Mouse (Mus musculus): ENCODE measurements around the gene B3galnt2.
A peak's percentile ranks its signal among the peaks of the same experiment; 100 is the strongest.
"Not testable (repeated sequence)": the region's sequence is repeated elsewhere in the genome, so short reads cannot be mapped to it uniquely, and the experiment has no call there.

The B3galnt2 gene

DNA sequence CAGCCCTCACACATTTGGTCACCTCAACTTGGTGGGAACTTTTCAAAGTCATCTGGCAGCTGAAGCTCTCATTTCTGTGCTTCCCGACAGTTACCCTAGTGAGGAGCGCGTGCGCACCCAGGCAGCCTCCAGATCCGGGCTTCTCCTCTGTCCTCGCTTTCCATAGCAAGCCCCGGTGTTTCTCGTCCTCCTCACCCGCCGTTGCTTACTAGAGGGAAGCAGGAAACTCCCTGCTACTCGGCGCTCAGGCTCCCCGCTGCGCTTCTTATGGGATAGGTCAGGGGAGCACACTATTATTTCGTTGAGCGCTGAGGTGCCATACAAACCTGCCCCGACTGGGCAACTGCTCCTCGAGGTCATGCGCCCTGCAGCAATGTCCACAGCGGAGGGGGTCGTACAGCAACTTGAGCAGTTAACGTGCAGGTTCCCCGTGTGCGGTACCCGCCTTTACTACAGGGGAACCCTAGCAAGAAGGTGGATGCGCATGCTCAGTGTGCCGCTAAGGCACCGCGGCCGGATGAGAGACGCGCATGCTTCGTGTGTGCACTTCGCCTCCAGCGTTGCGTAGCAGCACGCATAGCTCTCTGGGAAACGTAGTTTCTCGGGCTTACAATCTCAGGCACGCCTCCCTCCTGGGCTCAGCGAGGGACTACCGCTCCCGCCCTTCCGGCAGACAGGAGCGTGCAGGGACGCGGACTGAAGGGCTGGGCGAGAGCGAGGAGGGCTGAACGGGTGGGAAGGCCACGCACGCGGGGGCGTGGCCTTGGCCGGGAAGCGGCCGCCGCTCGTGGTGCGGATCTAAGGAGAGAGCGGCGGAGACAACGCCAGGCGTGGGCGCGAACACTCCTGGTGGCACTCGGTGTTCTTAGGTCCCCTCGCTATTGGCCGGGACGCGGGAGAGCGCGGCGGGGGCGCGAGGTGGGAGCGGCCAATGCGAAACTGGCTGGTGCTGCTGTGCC, at the start of gene B3galnt2:
B3galnt2 (plus strand) TSS at position 596 of the 959 bp plus-strand sequence.
- DNase-seq: peak; percentile 97

DNA sequence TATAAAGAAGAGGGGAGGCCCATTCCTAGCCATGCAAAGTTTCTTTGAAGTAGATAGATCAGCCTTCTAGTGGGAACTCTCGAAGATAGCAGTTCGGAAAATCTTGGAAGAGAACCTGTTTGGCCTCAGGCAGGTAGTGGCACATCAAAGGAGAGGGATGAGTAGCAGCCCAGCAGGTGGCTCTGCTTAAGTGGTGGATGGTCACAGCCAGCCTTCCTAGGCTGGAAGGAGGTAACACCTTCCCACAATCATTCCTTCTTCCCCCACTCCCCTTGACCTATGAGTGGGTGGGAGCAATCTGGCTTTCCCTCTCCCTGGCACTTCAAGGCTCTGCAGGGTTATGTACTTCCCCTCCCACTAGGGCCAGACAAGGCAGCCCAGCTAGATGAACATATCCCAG, 42.9 kb upstream of the B3galnt2 start:
- DNase-seq: no peak

GRCm38 (mm10) chr13:13919396-13919795, 34.9 kb upstream of the B3galnt2 start:
- DNase-seq: no peak

- DNase-seq: no peak
These were observed 31.7 kb upstream of the B3galnt2 start for GRCm38 (mm10) chr13:13922526-13922925.

DNA sequence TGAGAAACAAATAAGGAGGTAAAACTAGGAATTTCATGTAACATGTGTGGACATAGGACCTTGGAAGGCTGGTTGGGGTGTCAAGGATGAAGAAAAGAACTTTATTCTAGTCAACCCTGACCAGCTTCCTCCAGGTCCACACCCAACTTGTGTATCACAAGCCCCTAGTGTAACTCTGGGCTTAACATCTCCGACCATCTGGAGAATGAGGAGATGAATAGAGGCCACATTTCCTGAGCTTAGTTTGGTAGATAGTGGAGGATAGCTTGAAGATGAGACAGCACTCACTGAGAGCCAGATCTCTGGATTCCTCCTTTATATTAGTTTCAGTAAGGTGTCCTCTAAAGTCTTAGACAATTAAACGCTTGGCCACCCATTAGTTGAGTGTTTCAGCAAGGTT, 24.3 kb upstream of the B3galnt2 start:
- DNase-seq: no peak

GRCm38 (mm10) chr13:13954931-13955330, 662 bp downstream of the B3galnt2 start:
- DNase-seq: no peak

GRCm38 (mm10) chr13:13956686-13957085, 2.4 kb downstream of the B3galnt2 start:
- no peak for DNase-seq

DNA sequence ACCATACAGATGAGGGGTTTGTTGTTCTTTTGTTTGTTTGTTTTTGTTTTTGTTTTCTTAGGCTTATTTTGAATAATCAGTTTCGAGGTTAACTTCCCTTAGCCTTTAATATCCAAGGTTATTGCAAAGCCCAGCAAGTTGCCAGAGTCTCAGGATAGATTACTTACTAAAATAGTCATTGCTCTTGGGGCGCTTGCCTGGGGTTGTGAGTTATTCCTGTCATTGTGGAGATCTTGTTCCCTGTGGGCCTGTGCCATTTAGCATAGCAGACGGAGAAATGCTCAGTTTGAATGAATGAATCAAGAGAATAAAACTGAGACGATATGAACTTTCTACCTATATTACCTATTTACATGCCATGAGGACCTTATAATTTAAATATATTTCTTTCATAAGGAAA, 5.9 kb downstream of the B3galnt2 start:
- no peak for DNase-seq

GRCm38 (mm10) chr13:13961046-13961445, 6.8 kb downstream of the B3galnt2 start:
- no peak for DNase-seq

DNA sequence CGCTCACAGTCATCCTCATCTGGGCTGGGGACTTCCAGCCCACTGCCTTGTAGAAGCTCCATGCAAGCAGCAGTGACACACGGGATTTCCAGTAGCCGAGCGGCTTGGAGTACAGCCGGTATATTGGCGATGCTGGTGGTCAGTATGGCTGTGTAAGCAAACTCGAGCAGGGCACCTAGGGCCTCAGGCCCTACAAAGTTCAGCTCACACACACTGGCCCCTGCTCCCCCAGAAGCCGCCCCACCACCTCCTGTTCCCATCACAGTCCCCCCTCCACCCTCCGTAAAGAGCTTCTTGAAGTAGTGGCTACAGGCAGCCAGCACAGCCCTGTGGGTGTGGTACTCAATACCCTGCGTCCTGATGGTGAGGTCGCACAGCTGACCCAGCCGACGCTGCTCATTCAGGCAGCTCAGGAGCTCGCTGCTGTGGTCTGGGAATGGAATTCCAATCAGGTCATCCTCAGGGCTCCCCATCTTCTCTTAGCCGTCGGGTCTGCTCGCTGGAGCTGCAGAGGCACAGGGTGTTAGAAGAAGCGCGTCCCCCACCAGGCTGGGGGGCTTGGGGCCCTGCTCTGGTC, 11.2 kb downstream of the B3galnt2 start:
- DNase-seq: no peak

- no peak for DNase-seq
These were observed 11.9 kb downstream of the B3galnt2 start for GRCm38 (mm10) chr13:13966172-13966571.

DNA sequence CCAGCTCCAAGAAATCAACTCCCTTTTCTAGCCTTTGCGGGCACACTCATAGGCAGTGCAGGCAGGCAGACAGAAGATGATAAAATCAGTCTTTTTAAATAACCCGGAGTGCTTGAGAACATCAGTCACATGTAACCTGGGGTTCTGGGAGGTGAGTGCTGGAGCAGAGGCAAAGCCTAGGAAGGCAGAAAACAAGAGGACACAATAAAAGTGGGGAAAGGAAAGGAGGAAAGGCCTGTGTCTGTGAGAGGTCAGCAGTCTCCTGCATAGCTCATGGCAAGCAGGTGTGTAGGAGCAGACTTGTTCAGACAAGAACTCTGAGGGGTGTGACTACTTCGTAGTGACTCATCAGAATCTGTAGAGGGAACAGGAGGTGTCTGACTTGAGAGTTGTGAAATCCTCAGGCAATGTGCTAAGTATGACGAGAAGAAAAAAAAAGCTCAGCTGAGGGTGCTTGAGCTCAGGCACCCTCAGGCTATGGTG, 14.4 kb downstream of the B3galnt2 start:
- DNase-seq: no peak

DNA sequence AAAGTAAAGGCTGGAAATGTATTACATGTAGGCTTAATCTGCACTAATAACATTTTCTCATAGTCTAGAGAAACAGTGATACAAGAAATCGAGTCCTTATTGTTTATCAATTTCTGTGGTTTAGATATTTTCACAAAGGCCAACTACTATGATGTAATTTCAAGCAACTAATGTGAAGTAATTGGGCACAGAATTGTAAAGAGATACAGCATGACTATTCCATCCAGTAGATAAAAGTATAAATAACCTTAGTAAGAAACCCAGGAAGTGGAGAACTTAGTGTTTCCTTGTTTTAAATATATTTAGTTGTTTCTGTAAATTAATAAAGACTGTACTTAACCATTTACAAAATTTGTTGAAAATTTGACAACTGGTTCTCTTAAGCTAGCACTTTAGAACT, 15.5 kb downstream of the B3galnt2 start:
- DNase-seq: no peak

DNA sequence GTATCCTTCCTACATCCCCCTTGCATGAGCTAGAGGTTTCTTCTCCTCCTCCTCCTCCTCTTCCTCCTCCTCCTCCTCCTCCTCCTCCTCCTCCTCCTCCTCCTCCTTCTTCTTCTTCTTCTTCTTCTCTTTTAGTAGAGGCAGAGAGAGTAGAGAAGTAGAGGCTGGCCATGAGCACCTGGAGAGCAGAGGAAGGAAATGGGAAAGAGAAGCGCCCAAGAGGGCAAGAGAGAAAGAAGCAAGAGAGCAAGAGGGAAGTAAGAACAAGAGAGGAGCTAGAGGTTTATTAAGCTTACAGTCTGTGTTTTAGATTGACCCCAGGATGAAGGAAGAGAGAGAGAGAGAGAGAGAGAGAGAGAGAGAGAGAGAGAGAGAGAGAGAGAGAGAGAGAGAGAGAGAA, 27.6 kb downstream of the B3galnt2 start:
- not testable (repeated sequence) for DNase-seq

DNA sequence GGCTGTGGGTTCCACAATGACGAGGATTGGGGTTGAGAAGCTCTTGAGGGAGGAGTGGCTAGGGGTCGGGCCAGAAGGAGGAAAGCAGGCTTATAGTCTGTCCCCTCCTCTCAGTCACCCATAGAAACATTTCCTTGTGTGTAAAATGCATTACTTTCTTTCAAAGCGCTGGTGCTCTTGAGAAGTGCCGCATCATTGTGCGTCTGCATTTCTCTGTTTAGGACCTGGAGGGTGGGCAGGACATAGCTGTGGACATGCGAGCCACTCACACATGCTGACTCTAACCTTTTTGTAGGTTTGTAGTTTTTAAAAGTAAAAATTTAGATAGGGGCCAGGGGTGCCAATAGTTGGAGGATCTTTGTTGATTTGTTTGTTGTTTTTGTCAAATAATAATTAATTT, 29.3 kb downstream of the B3galnt2 start:
- no peak for DNase-seq

- no peak for DNase-seq
These were observed 34.9 kb downstream of the B3galnt2 start for GRCm38 (mm10) chr13:13989135-13989534.

DNA sequence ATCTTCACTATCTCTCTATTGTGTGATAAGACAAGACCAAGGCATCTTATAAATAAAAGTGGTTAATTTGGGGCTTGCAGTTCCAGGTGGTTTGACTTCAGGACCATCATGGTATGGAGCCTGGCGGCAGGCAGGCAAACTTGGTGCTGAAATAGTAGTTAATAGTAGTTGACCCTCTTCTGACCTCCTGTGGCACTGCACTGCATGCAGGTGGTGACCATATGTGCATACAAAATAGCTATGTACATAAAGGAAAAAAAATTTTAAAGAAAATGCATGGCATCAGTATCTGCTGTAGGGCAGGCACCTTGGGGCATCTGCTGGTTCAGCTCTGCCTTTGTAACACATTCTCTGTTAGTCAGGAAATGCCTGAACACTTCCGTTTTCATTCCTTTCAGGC, 36.1 kb downstream of the B3galnt2 start:
- no peak for DNase-seq

DNA sequence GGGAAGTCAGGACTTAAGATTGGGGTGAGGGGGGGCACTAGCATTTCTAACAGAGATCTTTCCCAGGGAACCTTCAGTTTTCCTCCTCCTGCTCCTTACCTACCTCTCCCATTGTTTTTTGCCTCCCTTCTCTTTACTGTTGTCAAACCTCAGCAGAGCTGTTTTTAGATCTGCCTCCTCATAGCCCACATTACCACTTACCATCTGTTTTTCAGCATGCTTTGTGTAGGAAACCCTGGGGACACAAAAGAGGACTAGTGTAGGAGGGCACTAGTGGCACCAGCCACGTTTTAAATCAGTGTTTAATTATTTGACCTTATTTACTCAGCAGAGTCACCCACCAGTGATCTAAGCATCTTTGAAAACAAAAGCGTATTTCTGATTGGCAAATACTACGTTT, 38.8 kb downstream of the B3galnt2 start:
- DNase-seq: no peak

DNA sequence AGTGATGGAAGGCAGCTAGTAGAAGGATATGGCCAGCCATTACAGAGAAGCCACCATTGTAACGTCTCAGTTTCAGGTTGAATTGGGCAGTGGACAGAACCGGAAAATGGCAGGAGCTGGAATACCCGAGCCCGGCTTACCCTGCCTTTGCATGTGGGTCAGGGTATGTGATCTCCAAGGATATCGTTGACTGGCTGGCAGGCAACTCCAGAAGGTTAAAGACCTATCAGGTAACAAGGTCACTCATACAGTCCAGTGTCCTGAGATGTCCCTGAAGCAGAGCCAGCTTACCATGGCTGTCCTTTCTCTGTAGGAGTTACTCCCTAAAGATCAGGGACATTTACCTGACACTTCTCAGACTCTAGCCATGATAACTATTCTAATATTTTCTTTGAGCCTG, 40.8 kb downstream of the B3galnt2 start:
- DNase-seq: no peak

GRCm38 (mm10) chr13:13997476-13997875, 43.2 kb downstream of the B3galnt2 start:
- DNase-seq: no peak

- DNase-seq: no peak
These were observed 48.4 kb downstream of the B3galnt2 start for GRCm38 (mm10) chr13:14002706-14003105.

DNA sequence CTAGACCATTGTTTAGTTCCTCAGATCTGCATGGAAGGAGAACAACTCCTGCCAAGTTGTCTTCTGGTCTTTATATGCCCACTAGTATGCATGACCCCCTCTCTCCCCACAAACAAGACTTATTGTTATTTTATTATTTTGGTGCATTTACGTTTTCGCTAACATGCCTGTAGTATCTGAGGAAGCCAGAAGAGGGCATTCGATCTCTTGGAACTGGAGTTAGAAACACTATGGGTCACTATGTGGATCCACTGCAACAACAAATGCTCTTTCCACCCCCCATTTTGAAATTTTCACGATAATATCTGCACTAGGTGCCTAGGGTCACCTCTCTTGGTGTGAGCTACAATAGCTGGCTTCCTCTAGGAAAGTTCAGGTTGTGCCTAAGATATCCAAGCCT, 49.8 kb downstream of the B3galnt2 start:
- no peak for DNase-seq

GRCm38 (mm10) chr13:14004999-14005398, 50.7 kb downstream of the B3galnt2 start:
- no peak for DNase-seq

GRCm38 (mm10) chr13:14006056-14006455, 51.8 kb downstream of the B3galnt2 start:
- no peak for DNase-seq
